Mouse (Mus musculus): ENCODE measurements around the gene Prr36. TPM values are rescaled to one million over a fixed set of nuclear protein-coding genes. Genes with fewer than 3 reads are reported as not detected.

Gene Prr36
- polyA plus RNA-seq, 1 experiment, result not detected

DNA sequence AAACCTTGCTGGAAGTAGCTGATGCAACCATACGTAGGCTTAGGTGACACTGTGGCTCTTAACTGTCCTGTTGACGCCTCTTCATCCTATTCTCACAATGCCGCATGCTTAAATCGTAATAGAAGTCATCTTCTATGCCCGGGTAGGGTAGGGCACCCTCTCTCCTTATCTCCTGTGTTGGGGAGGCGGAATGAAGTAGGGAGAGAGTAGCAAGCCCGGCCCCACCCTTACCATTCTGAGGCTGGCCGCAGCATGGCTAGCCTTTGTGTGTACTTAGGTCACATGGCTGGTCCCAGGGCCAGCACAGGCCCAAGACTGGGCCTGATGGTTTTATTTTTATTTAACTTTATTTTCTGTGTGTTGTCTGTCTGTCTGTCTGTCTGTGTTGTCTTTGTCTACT is 30.0 kb upstream of the Prr36 start:
- H3K4me3 ChIP-seq (replicated peaks), result no peak overlapping the region
- H3K4me1 ChIP-seq (ENCODE audit: control insufficient read depth), result peaks cover 42% of the 10 kb centered on the region
- no peak for TF ChIP-seq GATA1 (IDR thresholded peaks at IDR 0.05; ENCODE audit: low read length)
- no peak for TF ChIP-seq TAL1 (IDR thresholded peaks at IDR 0.05; ENCODE audit: low read length)
- H3K36me3 ChIP-seq (ENCODE audit: control insufficient read depth), result peaks cover 63% of the 10 kb centered on the region
- H3K9me3 ChIP-seq (ENCODE audit: control insufficient read depth, low read length), result no peaks in the 10 kb centered on the region
- H3K27me3 ChIP-seq (ENCODE audit: control insufficient read depth), result peaks cover 4% of the 10 kb centered on the region; the same call in 1 of the 2 replicates

GRCm38 (mm10) chr8:4245737-4246136 is 28.5 kb upstream of the Prr36 start:
- no peak overlapping the region for H3K4me3 ChIP-seq (replicated peaks)
- H3K36me3 ChIP-seq (ENCODE audit: control insufficient read depth), result peaks cover 76% of the 10 kb centered on the region
- H3K27me3 ChIP-seq (ENCODE audit: control insufficient read depth), result peaks cover 4% of the 10 kb centered on the region; the same call in 1 of the 2 replicates
- TF ChIP-seq GATA1 (IDR thresholded peaks at IDR 0.05; ENCODE audit: low read length), result no peak
- TF ChIP-seq TAL1 (IDR thresholded peaks at IDR 0.05; ENCODE audit: low read length), result no peak
- no peaks in the 10 kb centered on the region for H3K9me3 ChIP-seq (ENCODE audit: control insufficient read depth, low read length)
- H3K4me1 ChIP-seq (ENCODE audit: control insufficient read depth), result peaks cover 45% of the 10 kb centered on the region

GRCm38 (mm10) chr8:4245061-4245460 is 27.8 kb upstream of the Prr36 start:
- Histone ChIP-seq H3K4me1 (ENCODE audit: control insufficient read depth) (peaks cover 44% of the 10 kb centered on the region), H3K9me3 (ENCODE audit: control insufficient read depth, low read length) (no peaks in the 10 kb centered on the region), H3K36me3 (ENCODE audit: control insufficient read depth) (peaks cover 79% of the 10 kb centered on the region), H3K4me3 (replicated peaks) (no peak overlapping the region), H3K27me3 (ENCODE audit: control insufficient read depth) (peaks cover 4% of the 10 kb centered on the region; the same call in 1 of the 2 replicates)
- TF ChIP-seq TAL1 (IDR thresholded peaks at IDR 0.05; ENCODE audit: low read length) (no peak), GATA1 (IDR thresholded peaks at IDR 0.05; ENCODE audit: low read length) (no peak)

GRCm38 (mm10) chr8:4239193-4239890 is 22.1 kb upstream of the Prr36 start:
- Histone ChIP-seq H3K9me3 (ENCODE audit: control insufficient read depth, low read length) (no peaks in the 10 kb centered on the region), H3K36me3 (ENCODE audit: control insufficient read depth) (peaks cover 44% of the 10 kb centered on the region), H3K4me1 (ENCODE audit: control insufficient read depth) (peaks cover 53% of the 10 kb centered on the region), H3K4me3 (replicated peaks) (peak overlapping the region; percentile 77), H3K27me3 (ENCODE audit: control insufficient read depth) (no peaks in the 10 kb centered on the region)
- TF ChIP-seq GATA1 (IDR thresholded peaks at IDR 0.05; ENCODE audit: low read length) (peak; percentile 66), TAL1 (IDR thresholded peaks at IDR 0.05; ENCODE audit: low read length) (no peak)

- Histone ChIP-seq H3K36me3 (ENCODE audit: control insufficient read depth) (peaks cover 37% of the 10 kb centered on the region), H3K4me1 (ENCODE audit: control insufficient read depth) (peaks cover 53% of the 10 kb centered on the region), H3K27me3 (ENCODE audit: control insufficient read depth) (no peaks in the 10 kb centered on the region), H3K9me3 (ENCODE audit: control insufficient read depth, low read length) (no peaks in the 10 kb centered on the region), H3K4me3 (replicated peaks) (peak within 1 kb of the TSS; percentile 77)
- no peak for TF ChIP-seq GATA1 (IDR thresholded peaks at IDR 0.05; ENCODE audit: low read length)
Measured at GRCm38 (mm10) chr8:4238434-4239192, 21.4 kb upstream of the Prr36 start, which contains the start of the genes Map2k7 and Gm49320. Gene Map2k7 (plus strand): TSS chr8:4238740. Gene Gm49320 (plus strand): TSS chr8:4238865.

DNA sequence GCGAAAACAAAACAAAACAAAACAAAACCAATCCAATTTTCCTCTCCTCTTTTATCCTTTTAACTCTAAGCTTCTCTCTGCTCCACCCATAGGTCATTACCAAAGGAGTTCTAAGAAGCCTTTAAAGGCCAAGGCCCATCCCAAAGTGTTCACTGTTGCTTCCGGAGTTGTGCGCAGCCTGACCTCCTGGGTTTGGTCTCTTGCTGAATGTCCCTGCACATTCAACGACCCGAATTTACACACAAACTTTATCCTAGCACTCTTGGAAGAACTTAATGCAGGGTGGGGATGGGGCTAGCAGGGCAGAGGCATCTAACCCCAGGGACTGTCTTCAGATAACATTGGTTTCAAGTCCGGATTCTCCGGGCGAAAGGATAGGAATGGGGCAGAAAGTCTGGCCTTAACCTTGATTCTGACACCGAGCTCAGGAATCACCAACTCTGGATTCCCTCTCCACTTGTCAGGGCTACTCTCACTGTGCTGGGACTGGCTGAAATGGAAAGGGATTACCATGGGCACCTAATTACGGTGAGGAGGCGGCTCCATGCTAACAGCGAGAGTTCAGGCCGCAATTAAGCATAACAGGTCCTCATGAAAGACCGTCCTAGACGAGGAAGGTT is 20.7 kb upstream of the Prr36 start:
- no peaks in the 10 kb centered on the region for H3K9me3 ChIP-seq (ENCODE audit: control insufficient read depth, low read length)
- H3K4me3 ChIP-seq (replicated peaks), result peak overlapping the region; percentile 77
- no peak for TF ChIP-seq TAL1 (IDR thresholded peaks at IDR 0.05; ENCODE audit: low read length)
- TF ChIP-seq GATA1 (IDR thresholded peaks at IDR 0.05; ENCODE audit: low read length), result no peak
- no peaks in the 10 kb centered on the region for H3K27me3 ChIP-seq (ENCODE audit: control insufficient read depth)
- peaks cover 53% of the 10 kb centered on the region for H3K4me1 ChIP-seq (ENCODE audit: control insufficient read depth)
- peaks cover 30% of the 10 kb centered on the region for H3K36me3 ChIP-seq (ENCODE audit: control insufficient read depth)

- no peaks in the 10 kb centered on the region for H3K36me3 ChIP-seq (ENCODE audit: control insufficient read depth)
- peaks cover 41% of the 10 kb centered on the region for H3K27me3 ChIP-seq (ENCODE audit: control insufficient read depth)
- no peaks in the 10 kb centered on the region for H3K9me3 ChIP-seq (ENCODE audit: control insufficient read depth, low read length)
- TF ChIP-seq GATA1 (IDR thresholded peaks at IDR 0.05; ENCODE audit: low read length) (no peak), TAL1 (IDR thresholded peaks at IDR 0.05; ENCODE audit: low read length) (no peak)
- H3K4me1 ChIP-seq (ENCODE audit: control insufficient read depth), result peaks cover 30% of the 10 kb centered on the region
- no peak overlapping the region for H3K4me3 ChIP-seq (replicated peaks)
Measured at GRCm38 (mm10) chr8:4230612-4231351, 13.5 kb upstream of the Prr36 start.

- TF ChIP-seq TAL1 (IDR thresholded peaks at IDR 0.05; ENCODE audit: low read length) (no peak), GATA1 (IDR thresholded peaks at IDR 0.05; ENCODE audit: low read length) (no peak)
Measured at GRCm38 (mm10) chr8:4229784-4230183, 12.5 kb upstream of the Prr36 start.

More at GRCm38 (mm10) chr8:4229784-4230183, 12.5 kb upstream of the Prr36 start:
- Histone ChIP-seq H3K4me3 (replicated peaks) (no peak overlapping the region), H3K36me3 (ENCODE audit: control insufficient read depth) (no peaks in the 10 kb centered on the region), H3K4me1 (ENCODE audit: control insufficient read depth) (peaks cover 30% of the 10 kb centered on the region), H3K9me3 (ENCODE audit: control insufficient read depth, low read length) (no peaks in the 10 kb centered on the region), H3K27me3 (ENCODE audit: control insufficient read depth) (peaks cover 51% of the 10 kb centered on the region)
